Mouse (Mus musculus): ENCODE results near the gene Wdfy2. TPM values are rescaled to one million over a fixed set of nuclear protein-coding genes. Genes with fewer than 3 reads are reported as not detected.

Wdfy2 gene
- polyA plus RNA-seq, 1 experiment from 2014 or later = 13.1 TPM

- no peaks in the 10 kb centered on the region for H3K27me3 ChIP-seq (ENCODE audit: control insufficient read depth, insufficient read depth, low read length)
- peak overlapping the region; percentile 71 for H3K27ac ChIP-seq (ENCODE audit: low read depth, low read length)
- H3K9ac ChIP-seq (replicated peaks; ENCODE audit: low read depth, low read length) = no peak overlapping the region
- peak overlapping the region; percentile 9; the same call in 1 of the 2 replicates for H3K4me2 ChIP-seq (ENCODE audit: low read depth, low read length)
- H3K9me3 ChIP-seq (ENCODE audit: control insufficient read depth, low read length) = no peaks in the 10 kb centered on the region
- ATAC-seq (ENCODE audit: low read depth) = peak; percentile 69
- H3K4me1 ChIP-seq (ENCODE audit: control insufficient read depth, insufficient read depth, low read length) = peaks cover 20% of the 10 kb centered on the region
- no peak overlapping the region for H3K4me3 ChIP-seq (ENCODE audit: low read depth, low read length)
- WGBS = 37% methylated on average over 5 of the region's 5 CpGs
- H3K36me3 ChIP-seq (ENCODE audit: control insufficient read depth, insufficient read depth, low read length) = no peaks in the 10 kb centered on the region
Observed at GRCm38 (mm10) chr14:62880084-62880851, 42.8 kb downstream of the Wdfy2 start.

- Histone ChIP-seq H3K4me3 (ENCODE audit: low read depth, low read length) (no peak overlapping the region), H3K4me1 (ENCODE audit: control insufficient read depth, insufficient read depth, low read length) (peaks cover 20% of the 10 kb centered on the region), H3K36me3 (ENCODE audit: control insufficient read depth, insufficient read depth, low read length) (no peaks in the 10 kb centered on the region), H3K4me2 (ENCODE audit: low read depth, low read length) (no peak overlapping the region), H3K27me3 (ENCODE audit: control insufficient read depth, insufficient read depth, low read length) (no peaks in the 10 kb centered on the region), H3K9ac (replicated peaks; ENCODE audit: low read depth, low read length) (no peak overlapping the region), H3K9me3 (ENCODE audit: control insufficient read depth, low read length) (no peaks in the 10 kb centered on the region), H3K27ac (ENCODE audit: low read depth, low read length) (no peak overlapping the region)
- no peak for ATAC-seq (ENCODE audit: low read depth)
- WGBS = 29% methylated on average over 4 of the region's 4 CpGs
Observed at GRCm38 (mm10) chr14:62882061-62882614, 44.7 kb downstream of the Wdfy2 start.

- ATAC-seq (ENCODE audit: low read depth) = no peak
- H3K9ac ChIP-seq (replicated peaks; ENCODE audit: low read depth, low read length) = no peak overlapping the region
- H3K4me1 ChIP-seq (ENCODE audit: control insufficient read depth, insufficient read depth, low read length) = peaks cover 19% of the 10 kb centered on the region
- H3K9me3 ChIP-seq (ENCODE audit: control insufficient read depth, low read length) = no peaks in the 10 kb centered on the region
- no peaks in the 10 kb centered on the region for H3K36me3 ChIP-seq (ENCODE audit: control insufficient read depth, insufficient read depth, low read length)
- H3K27me3 ChIP-seq (ENCODE audit: control insufficient read depth, insufficient read depth, low read length) = no peaks in the 10 kb centered on the region
- no peak overlapping the region for H3K4me2 ChIP-seq (ENCODE audit: low read depth, low read length)
- H3K4me3 ChIP-seq (ENCODE audit: low read depth, low read length) = no peak overlapping the region
- 59% methylated on average over 1 of the region's 1 CpGs for WGBS
- no peak overlapping the region for H3K27ac ChIP-seq (ENCODE audit: low read depth, low read length)
Observed at GRCm38 (mm10) chr14:62883551-62883950, 46.1 kb downstream of the Wdfy2 start.

DNA sequence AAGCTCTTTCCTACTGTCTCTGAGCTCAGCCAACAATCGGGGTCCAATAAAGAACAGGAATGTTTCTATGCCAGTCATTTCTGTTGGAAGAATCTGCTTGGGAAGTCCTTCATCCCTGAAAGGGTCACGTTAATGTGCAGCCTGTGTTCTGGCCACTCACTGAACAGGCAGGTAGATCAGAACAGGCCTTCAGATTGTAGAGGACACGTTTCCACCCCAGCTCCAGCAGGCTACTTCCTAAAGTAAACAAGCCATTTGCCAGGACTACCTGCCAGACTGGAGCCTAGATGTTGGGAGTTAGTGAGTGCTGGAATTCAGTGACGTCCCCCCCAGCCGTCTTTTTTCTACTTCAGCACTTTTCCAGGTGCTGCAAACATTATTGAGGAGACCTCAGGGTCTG, 46.7 kb downstream of the Wdfy2 start:
- no peak overlapping the region for H3K9ac ChIP-seq (replicated peaks; ENCODE audit: low read depth, low read length)
- 75% methylated on average over 5 of the region's 5 CpGs for WGBS
- no peak for ATAC-seq (ENCODE audit: low read depth)

GRCm38 (mm10) chr14:62884639-62885038, 47.2 kb downstream of the Wdfy2 start:
- H3K9me3 ChIP-seq (ENCODE audit: control insufficient read depth, low read length) = no peaks in the 10 kb centered on the region
- H3K4me2 ChIP-seq (ENCODE audit: low read depth, low read length) = no peak overlapping the region
- no peaks in the 10 kb centered on the region for H3K36me3 ChIP-seq (ENCODE audit: control insufficient read depth, insufficient read depth, low read length)
- no peak for ATAC-seq (ENCODE audit: low read depth)
- H3K4me1 ChIP-seq (ENCODE audit: control insufficient read depth, insufficient read depth, low read length) = peaks cover 15% of the 10 kb centered on the region
- no peak overlapping the region for H3K4me3 ChIP-seq (ENCODE audit: low read depth, low read length)
- no peaks in the 10 kb centered on the region for H3K27me3 ChIP-seq (ENCODE audit: control insufficient read depth, insufficient read depth, low read length)
- 100% methylated on average over 1 of the region's 1 CpGs for WGBS
- H3K9ac ChIP-seq (replicated peaks; ENCODE audit: low read depth, low read length) = no peak overlapping the region
- no peak overlapping the region for H3K27ac ChIP-seq (ENCODE audit: low read depth, low read length)

More for the DNA sequence above, 46.7 kb downstream of the Wdfy2 start:
- Histone ChIP-seq H3K9me3 (ENCODE audit: control insufficient read depth, low read length) (no peaks in the 10 kb centered on the region), H3K27me3 (ENCODE audit: control insufficient read depth, insufficient read depth, low read length) (no peaks in the 10 kb centered on the region), H3K4me3 (ENCODE audit: low read depth, low read length) (no peak overlapping the region), H3K36me3 (ENCODE audit: control insufficient read depth, insufficient read depth, low read length) (no peaks in the 10 kb centered on the region), H3K4me1 (ENCODE audit: control insufficient read depth, insufficient read depth, low read length) (peaks cover 15% of the 10 kb centered on the region), H3K27ac (ENCODE audit: low read depth, low read length) (no peak overlapping the region), H3K4me2 (ENCODE audit: low read depth, low read length) (no peak overlapping the region)

DNA sequence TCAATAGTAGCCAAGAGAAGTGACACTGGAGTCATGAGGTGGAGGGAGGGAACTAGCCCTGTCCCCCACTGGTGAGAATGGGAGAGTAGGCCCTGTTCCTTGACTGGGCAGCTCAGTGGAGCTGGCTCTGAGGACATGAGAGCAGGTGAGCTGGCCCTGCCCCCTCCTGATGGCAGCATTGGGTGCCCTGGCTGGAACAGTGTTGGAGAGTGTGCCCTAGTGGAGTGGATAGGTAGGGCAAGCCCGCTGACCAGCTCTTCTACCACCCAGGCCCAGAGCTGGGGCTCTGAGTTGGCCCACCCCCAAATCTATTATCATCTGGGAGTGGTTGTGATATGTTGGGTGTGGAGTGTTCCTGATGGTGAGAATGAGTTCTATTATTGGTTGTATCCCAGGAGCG, 47.7 kb downstream of the Wdfy2 start:
- H3K4me3 ChIP-seq (ENCODE audit: low read depth, low read length) = no peak overlapping the region
- ATAC-seq (ENCODE audit: low read depth) = peak; percentile 49; the same call in 1 of the 2 replicates
- H3K9me3 ChIP-seq (ENCODE audit: control insufficient read depth, low read length) = no peaks in the 10 kb centered on the region
- peaks cover 11% of the 10 kb centered on the region for H3K4me1 ChIP-seq (ENCODE audit: control insufficient read depth, insufficient read depth, low read length)
- H3K9ac ChIP-seq (replicated peaks; ENCODE audit: low read depth, low read length) = no peak overlapping the region
- H3K27me3 ChIP-seq (ENCODE audit: control insufficient read depth, insufficient read depth, low read length) = no peaks in the 10 kb centered on the region
- no peaks in the 10 kb centered on the region for H3K36me3 ChIP-seq (ENCODE audit: control insufficient read depth, insufficient read depth, low read length)
- 97% methylated on average over 2 of the region's 2 CpGs for WGBS
- no peak overlapping the region for H3K27ac ChIP-seq (ENCODE audit: low read depth, low read length)
- no peak overlapping the region for H3K4me2 ChIP-seq (ENCODE audit: low read depth, low read length)

GRCm38 (mm10) chr14:62891401-62891800, 53.9 kb downstream of the Wdfy2 start:
- H3K27me3 ChIP-seq (ENCODE audit: control insufficient read depth, insufficient read depth, low read length) = no peaks in the 10 kb centered on the region
- no peak for ATAC-seq (ENCODE audit: low read depth)
- H3K4me2 ChIP-seq (ENCODE audit: low read depth, low read length) = no peak overlapping the region
- 89% methylated on average over 3 of the region's 3 CpGs for WGBS
- no peak overlapping the region for H3K4me3 ChIP-seq (ENCODE audit: low read depth, low read length)
- H3K27ac ChIP-seq (ENCODE audit: low read depth, low read length) = no peak overlapping the region
- no peaks in the 10 kb centered on the region for H3K36me3 ChIP-seq (ENCODE audit: control insufficient read depth, insufficient read depth, low read length)
- H3K4me1 ChIP-seq (ENCODE audit: control insufficient read depth, insufficient read depth, low read length) = no peaks in the 10 kb centered on the region
- no peak overlapping the region for H3K9ac ChIP-seq (replicated peaks; ENCODE audit: low read depth, low read length)
- no peaks in the 10 kb centered on the region for H3K9me3 ChIP-seq (ENCODE audit: control insufficient read depth, low read length)

- Histone ChIP-seq H3K36me3 (ENCODE audit: control insufficient read depth, insufficient read depth, low read length) (no peaks in the 10 kb centered on the region), H3K27me3 (ENCODE audit: control insufficient read depth, insufficient read depth, low read length) (no peaks in the 10 kb centered on the region), H3K9ac (replicated peaks; ENCODE audit: low read depth, low read length) (no peak overlapping the region), H3K9me3 (ENCODE audit: control insufficient read depth, low read length) (no peaks in the 10 kb centered on the region), H3K4me3 (ENCODE audit: low read depth, low read length) (no peak overlapping the region), H3K4me1 (ENCODE audit: control insufficient read depth, insufficient read depth, low read length) (no peaks in the 10 kb centered on the region), H3K27ac (ENCODE audit: low read depth, low read length) (no peak overlapping the region), H3K4me2 (ENCODE audit: low read depth, low read length) (no peak overlapping the region)
- WGBS = 78% methylated on average over 8 of the region's 8 CpGs
- no peak for ATAC-seq (ENCODE audit: low read depth)
Observed at GRCm38 (mm10) chr14:62892771-62893641, 55.5 kb downstream of the Wdfy2 start.

Measured in neural tube, embryonic 14.5 days (tissue).